Mouse (Mus musculus) bone marrow macrophage, adult 2 months (primary cell): ENCODE results near the gene Yeats2.

Experiments
- CTCF ChIP-seq: IDR thresholded peaks from 2 replicates; pipeline ENCODE4 v1.5.1; 2012; ENCODE audit warnings: low read depth, mild to moderate bottlenecking, low read length, moderate library complexity
- POLR2A ChIP-seq: IDR thresholded peaks from 2 replicates; pipeline ENCODE4 v1.6.1; 2012; ENCODE audit warnings: mild to moderate bottlenecking, low read depth, low read length, borderline replicate concordance

DNA sequence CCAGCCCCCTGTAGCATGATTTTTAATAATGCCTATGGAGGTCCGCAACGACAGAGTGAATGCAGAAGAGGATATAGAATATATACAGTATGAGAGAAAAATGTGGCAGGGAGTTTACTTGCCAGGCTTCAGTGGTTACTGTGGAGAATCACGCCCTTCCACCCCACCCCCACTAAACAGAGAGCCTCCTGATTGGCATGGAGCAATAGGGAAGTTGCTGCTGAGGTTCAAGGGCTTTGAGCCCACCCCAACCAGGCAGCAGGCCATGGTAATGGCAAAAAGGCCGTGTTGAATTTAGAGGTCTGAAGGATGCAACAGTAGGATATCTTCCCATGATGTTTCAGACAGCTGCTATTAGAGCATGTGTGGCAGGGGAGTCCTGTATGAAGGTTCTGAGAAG is 130.5 kb downstream of the Yeats2 start:
- no peak for TF ChIP-seq CTCF
- TF ChIP-seq POLR2A = no peak
